Mouse (Mus musculus) limb, embryonic 14.5 days (tissue): ENCODE results near the gene Acad11. TPM values are rescaled to one million over a fixed set of nuclear protein-coding genes. Genes with fewer than 3 reads are reported as not detected.

Experiments used
- ATAC-seq: fragments of 200-750 bp; cut with Nextera tagmentation; 2 replicates; pipeline ENCODE4 v1.8.0; 2017; ENCODE audit warnings: low read depth, moderate number of reproducible peaks, moderate TSS enrichment; ENCODE audit not compliant: low FRiP score
- DNase-seq: peaks from one replicate; pipeline ENCODE4 v3.0.0-alpha.2; 2015; ENCODE audit warnings: low spot score
- H3K27ac ChIP-seq: fragments of 300-500 bp; sonication (generic); replicated peaks from 2 replicates; pipeline ENCODE4 v1.5.1; 2014; ENCODE audit warnings: low read depth, mild to moderate bottlenecking, low read length, moderate library complexity, mixed read lengths
- H3K27me3 ChIP-seq: fragments of 300-500 bp; sonication (generic); 2 replicates; pipeline ENCODE4 v1.6.1; 2014; ENCODE audit warnings: low read length, mixed read lengths; ENCODE audit not compliant: control insufficient read depth, insufficient read depth
- H3K36me3 ChIP-seq: fragments of 300-500 bp; sonication (generic); 2 replicates; pipeline ENCODE4 v1.6.1; 2014; ENCODE audit warnings: mild to moderate bottlenecking, low read length, moderate library complexity, mixed read lengths; ENCODE audit not compliant: control insufficient read depth, insufficient read depth
- H3K4me1 ChIP-seq: fragments of 300-500 bp; sonication (generic); 2 replicates; pipeline ENCODE4 v1.6.1; 2014; ENCODE audit warnings: antibody characterized with exemption, low read length, mixed read lengths; ENCODE audit not compliant: control insufficient read depth, insufficient read depth
- H3K4me2 ChIP-seq: fragments of 300-500 bp; sonication (generic); replicated peaks from 2 replicates; pipeline ENCODE4 v1.6.1; 2014; ENCODE audit warnings: low read depth, mild to moderate bottlenecking, low read length, moderate library complexity; ENCODE audit not compliant: severe bottlenecking
- H3K4me3 ChIP-seq: fragments of 300-500 bp; sonication (generic); replicated peaks from 2 replicates; pipeline ENCODE4 v1.5.1; 2014; ENCODE audit warnings: low read length
- H3K9ac ChIP-seq: fragments of 300-500 bp; sonication (generic); 2 replicates; pipeline ENCODE4 v1.6.1; 2014; ENCODE audit warnings: mild to moderate bottlenecking, low read depth, low read length, moderate library complexity; ENCODE audit not compliant: severe bottlenecking
- H3K9me3 ChIP-seq: fragments of 300-500 bp; sonication (generic); 2 replicates; pipeline ENCODE4 v1.6.1; 2016; ENCODE audit warnings: low read length; ENCODE audit not compliant: control insufficient read depth
- POLR2A ChIP-seq: fragments of 200-500 bp; IDR thresholded peaks from 2 replicates; pipeline ENCODE4 v1.8.0; 2012; ENCODE audit warnings: inconsistent platforms, mild to moderate bottlenecking, moderate library complexity, borderline replicate concordance; ENCODE audit not compliant: insufficient read depth, insufficient read length; ENCODE audit errors: extremely low read depth
- WGBS: fragments of 180-500 bp; shearing (Covaris S2); extraction: QIAGEN DNeasy Blood & Tissue Kit; methylation state at CpG from one replicate; pipeline ENCODE4 v1.1.7; 2014; 5-methylcytosine and 5-hydroxymethylcytosine counted together
- polyA plus RNA-seq, 2 experiments: library from polyadenylated mRNA; depleted of rRNA in 1 of 2; stranded (reverse) in 1 of 2; unstranded in 1 of 2; fragments of >200 nt; fragmentation: Nextera tagmentation in 1 of 2; extraction: Ambion mirVana in 1 of 2; gene quantifications; 2 replicates each; pipeline versions ENCODE4 v1.2.1 to v1.2.3; 2012 to 2014

Gene Acad11
- polyA plus RNA-seq, 2 experiments: 11.4 to 14.0 TPM

DNA sequence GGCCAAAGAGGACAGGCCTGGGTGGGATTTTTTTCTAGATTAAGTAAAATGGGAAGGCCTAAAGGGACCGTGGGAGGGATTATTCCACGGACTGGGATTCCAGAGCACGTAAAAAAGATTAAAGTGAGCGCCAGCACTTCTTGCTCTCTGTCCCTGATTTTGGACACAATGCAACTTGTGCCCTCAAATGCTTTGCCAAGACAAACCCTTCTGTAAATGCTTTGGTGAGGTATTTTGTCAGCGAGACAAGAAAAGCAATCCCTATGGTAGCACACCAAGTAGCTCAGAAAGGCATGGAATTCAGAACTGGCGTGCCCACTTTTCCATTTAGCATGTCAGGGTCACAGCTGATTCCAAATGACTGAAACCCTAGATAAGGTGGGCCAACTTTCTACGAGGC lies 85.8 kb downstream of the Acad11 start:
- 91% methylated on average over 7 of the region's 7 CpGs for WGBS
- Histone ChIP-seq H3K4me1 (no peaks in the 10 kb centered on the region), H3K4me3 (no peak overlapping the region), H3K36me3 (peaks cover 42% of the 10 kb centered on the region), H3K27ac (no peak overlapping the region), H3K27me3 (no peaks in the 10 kb centered on the region), H3K9ac (no peak overlapping the region), H3K4me2 (no peak overlapping the region), H3K9me3 (no peaks in the 10 kb centered on the region)
- DNase-seq: no peak
- TF ChIP-seq POLR2A: no peak
- no peak for ATAC-seq

DNA sequence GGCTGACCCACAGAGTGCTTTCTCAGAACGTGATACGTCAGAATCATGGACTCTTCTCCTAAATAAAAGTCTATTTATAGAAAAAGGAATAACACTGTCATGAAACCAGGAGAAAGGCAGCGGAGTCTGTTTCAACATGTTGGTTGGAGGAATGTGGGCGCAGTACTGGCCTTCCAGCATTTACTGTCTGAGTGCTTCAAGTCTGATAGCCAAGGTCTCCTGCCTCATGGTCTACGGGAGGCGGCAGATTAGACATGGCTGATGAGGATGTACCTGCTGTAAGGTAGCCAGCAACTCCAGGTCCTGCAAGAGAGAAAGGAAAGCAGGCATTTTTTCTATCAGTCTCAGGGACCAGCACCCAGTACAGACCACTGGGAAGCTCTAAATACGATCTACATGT lies 88.9 kb downstream of the Acad11 start:
- ATAC-seq (no peak), DNase-seq (no peak)
- H3K4me3 ChIP-seq: no peak overlapping the region
- WGBS: 89% methylated on average over 7 of the region's 7 CpGs
- no peaks in the 10 kb centered on the region for H3K9me3 ChIP-seq
- TF ChIP-seq POLR2A: no peak
- H3K27me3 ChIP-seq: no peaks in the 10 kb centered on the region
- no peak overlapping the region for H3K4me2 ChIP-seq
- no peak overlapping the region for H3K27ac ChIP-seq
- peaks cover 73% of the 10 kb centered on the region for H3K36me3 ChIP-seq
- H3K4me1 ChIP-seq: no peaks in the 10 kb centered on the region
- H3K9ac ChIP-seq: no peak overlapping the region

DNA sequence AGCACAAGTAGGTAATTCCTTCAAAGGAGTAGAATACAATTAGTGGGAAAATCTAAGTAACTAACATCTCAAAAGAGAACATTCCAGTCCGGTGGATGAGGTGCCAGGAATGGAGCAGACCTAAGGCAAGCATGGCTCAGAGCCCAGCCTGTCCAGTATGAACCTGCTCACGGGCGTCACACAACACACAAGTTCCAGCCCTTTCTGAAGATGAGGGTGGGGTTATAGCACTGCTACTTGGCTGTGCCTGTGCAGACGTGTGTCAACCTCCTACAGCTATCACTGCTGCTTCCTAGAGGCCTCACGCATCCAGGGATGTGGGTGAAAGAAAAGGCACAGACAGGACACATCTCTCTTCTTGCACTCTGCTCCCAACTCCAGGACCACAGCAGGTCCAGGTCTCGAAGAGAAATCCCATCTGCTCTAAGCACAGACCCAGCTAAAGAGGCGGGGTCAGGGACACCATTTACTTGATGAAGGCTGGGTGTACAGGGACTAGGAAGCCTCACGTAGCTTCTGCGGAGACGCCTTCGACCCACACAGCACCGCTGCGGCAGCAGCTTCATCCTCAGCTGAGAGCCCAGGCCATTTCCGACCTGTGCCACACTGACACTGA lies 92.0 kb downstream of the Acad11 start:
- no peak for DNase-seq
- no peak overlapping the region for H3K27ac ChIP-seq
- ATAC-seq: no peak

DNA sequence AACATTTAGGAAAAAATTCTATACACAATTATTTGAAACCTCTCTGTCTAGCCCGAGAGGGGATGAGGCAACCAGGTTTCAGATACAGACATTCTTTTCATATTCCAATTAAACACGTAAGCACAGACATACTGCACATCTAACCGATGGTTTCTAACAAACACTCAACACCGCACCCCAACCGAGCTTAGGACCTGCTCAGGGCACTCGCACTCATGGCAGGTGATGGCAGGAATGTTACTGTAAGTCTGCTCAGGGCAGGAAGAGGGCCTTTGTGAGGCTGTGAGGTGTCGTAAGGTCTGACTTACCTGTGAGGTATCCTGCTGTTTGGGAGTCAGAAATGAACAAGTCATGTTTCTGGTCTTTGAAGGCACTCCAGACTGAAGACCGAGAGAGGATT lies 93.3 kb downstream of the Acad11 start:
- Histone ChIP-seq H3K27ac (no peak overlapping the region), H3K4me3 (no peak overlapping the region), H3K36me3 (peaks cover 89% of the 10 kb centered on the region), H3K27me3 (no peaks in the 10 kb centered on the region), H3K9me3 (no peaks in the 10 kb centered on the region), H3K4me2 (no peak overlapping the region), H3K9ac (no peak overlapping the region), H3K4me1 (no peaks in the 10 kb centered on the region)
- no peak for TF ChIP-seq POLR2A
- DNase-seq: no peak
- WGBS: 95% methylated on average over 8 of the region's 8 CpGs
- no peak for ATAC-seq

More for the DNA sequence above, 92.0 kb downstream of the Acad11 start:
- Histone ChIP-seq H3K4me1 (no peaks in the 10 kb centered on the region), H3K4me3 (no peak overlapping the region), H3K9ac (no peak overlapping the region), H3K9me3 (no peaks in the 10 kb centered on the region), H3K27me3 (no peaks in the 10 kb centered on the region), H3K36me3 (peaks cover 91% of the 10 kb centered on the region), H3K4me2 (no peak overlapping the region)
- no peak for TF ChIP-seq POLR2A
- WGBS: 90% methylated on average over 14 of the region's 14 CpGs

DNA sequence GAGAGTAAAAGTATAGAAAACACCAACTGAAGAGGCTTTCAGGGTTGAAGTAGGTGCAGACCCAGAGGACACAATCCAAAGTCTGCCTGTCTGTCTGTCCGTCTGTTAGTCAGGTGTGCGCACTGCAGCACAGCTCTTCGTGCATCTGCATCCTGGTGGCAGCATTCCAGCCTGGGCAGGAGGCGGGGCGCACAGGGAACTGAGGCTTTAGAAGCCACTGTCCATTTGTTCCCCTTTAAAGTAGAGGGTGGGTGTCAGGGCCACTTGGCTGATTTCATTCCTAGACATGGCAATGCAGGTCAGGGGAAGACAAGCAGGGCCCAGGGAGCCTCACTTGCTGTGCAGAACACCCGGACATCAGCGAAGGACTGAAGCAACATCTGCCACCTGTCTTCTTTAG lies 94.1 kb downstream of the Acad11 start:
- ATAC-seq (no peak), DNase-seq (no peak)
- 97% methylated on average over 7 of the region's 7 CpGs for WGBS

More for the DNA sequence above, 94.1 kb downstream of the Acad11 start:
- no peak for TF ChIP-seq POLR2A
- Histone ChIP-seq H3K4me3 (no peak overlapping the region), H3K9ac (no peak overlapping the region), H3K4me2 (no peak overlapping the region), H3K4me1 (no peaks in the 10 kb centered on the region), H3K9me3 (no peaks in the 10 kb centered on the region), H3K36me3 (peaks cover 89% of the 10 kb centered on the region), H3K27me3 (no peaks in the 10 kb centered on the region), H3K27ac (no peak overlapping the region)
